Mouse (Mus musculus) kidney, adult 2 months (tissue): ENCODE results near the gene Chrne.

Experiments
- CTCF ChIP-seq: fragments of 200-500 bp; conservative IDR thresholded peaks from 2 replicates; pipeline ENCODE4 v1.5.1; 2011; ENCODE audit warnings: low read depth, mild to moderate bottlenecking, control low read depth, low read length, moderate library complexity, mixed read lengths; ENCODE audit not compliant: insufficient read depth, insufficient read length
- POLR2A ChIP-seq: fragments of 200-500 bp; IDR thresholded peaks from one replicate; pipeline ENCODE4 v1.6.1; 2011; ENCODE audit warnings: low read depth, low read length, control low read depth

DNA sequence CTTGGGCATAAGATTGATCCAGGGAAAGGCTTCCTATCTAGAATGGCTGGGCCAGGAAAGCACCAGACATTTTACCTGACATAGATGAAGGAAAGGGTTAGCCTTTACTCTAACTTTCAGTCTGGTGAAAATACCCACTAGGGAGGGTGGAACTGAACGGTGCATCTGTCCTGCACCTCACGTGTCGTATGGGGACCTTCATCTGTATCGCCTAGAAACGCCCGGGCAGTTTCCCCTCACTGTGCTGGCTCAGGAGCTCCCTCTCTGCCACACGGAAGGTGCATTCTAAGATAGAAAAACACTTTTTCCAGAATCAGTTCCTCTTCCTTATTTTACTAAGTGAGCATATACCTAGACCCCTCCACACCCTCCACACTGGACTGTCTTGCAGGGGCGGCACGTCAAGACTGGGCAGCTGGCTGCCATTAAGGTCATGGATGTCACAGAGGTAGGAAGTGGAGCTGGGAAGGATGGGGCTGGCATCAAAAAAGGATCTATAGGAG lies 20.5 kb downstream of the Chrne start:
- TF ChIP-seq CTCF (no peak), POLR2A (no peak)
